In genomic region chr9:41595749-41596148, GRCm38 (mm10) we compare ENCODE assay signal across 9 mouse cellular contexts.
A peak's percentile ranks its signal among the peaks of the same experiment; 100 is the strongest.
DNase-seq lines count a peak whose midpoint lies in the region; ATAC-seq and TF ChIP-seq lines count a peak whose summit lies in the region.
"Had no signal": no experiment of that assay in that cellular context is flagged by ENCODE, and none has a peak within 500 bp of the region (broad histone marks: within the 10 kb centered on the region; RNA-seq: fewer than 3 reads in every experiment).

No protein-coding gene starts in this region.

- no peak overlapping the region for H3K4me3 ChIP-seq in heart, postnatal 0 days (ENCODE audit: low read depth, low read length)
- H3K4me3 ChIP-seq in midbrain, embryonic 15.5 days = no peak overlapping the region

- no peak for DNase-seq in frontal cortex, postnatal 25 days (ENCODE audit: low spot score in 2 of 2)
- DNase-seq in R1 (ENCODE audit: low read depth, low spot score) = peak; percentile 44
- DNase-seq in heart, postnatal 0 days (ENCODE audit: low spot score) = peak; percentile 81
- no peak for DNase-seq in urinary bladder, postnatal 10 days (ENCODE audit: low spot score)
- no peak for DNase-seq in T-cell, adult 2 months (ENCODE audit: low spot score)

- no peak for TF ChIP-seq EP300 in heart, postnatal 0 days (IDR thresholded peaks at IDR 0.05; ENCODE audit: low read depth)

- no peak for TF ChIP-seq CTCF in heart, postnatal 0 days (IDR thresholded peaks at IDR 0.05; ENCODE audit: low read depth)

- 0 out of 2 replicates have a peak, but pooled peaks cover 7% of the 10 kb centered on the region for H3K36me3 ChIP-seq in heart, postnatal 0 days (replicated peaks; ENCODE audit: control insufficient read depth, insufficient read depth, low read length)
- peaks cover 7% of the 10 kb centered on the region; the same call in 1 of the 2 replicates for H3K36me3 ChIP-seq in midbrain, embryonic 15.5 days (replicated peaks)

- H3K4me1 ChIP-seq in heart, postnatal 0 days (ENCODE audit: control insufficient read depth, insufficient read depth) = peaks cover 24% of the 10 kb centered on the region
- H3K4me1 ChIP-seq in midbrain, embryonic 15.5 days = peaks cover 82% of the 10 kb centered on the region

- H3K27me3 ChIP-seq in heart, postnatal 0 days (ENCODE audit: control insufficient read depth, insufficient read depth, low read length) = no peaks in the 10 kb centered on the region
- H3K27me3 ChIP-seq in midbrain, embryonic 15.5 days (replicated peaks) = no peaks in the 10 kb centered on the region

- 20% methylated on average over 5 of the region's 5 CpGs for WGBS in heart, postnatal 0 days
- WGBS in midbrain, embryonic 15.5 days = 13% methylated on average over 5 of the region's 5 CpGs

- ATAC-seq in frontal cortex, adult (ENCODE audit: low TSS enrichment) = 0 out of 2 replicates have a peak, but pooled peaks have one; percentile 4
- ATAC-seq in heart, postnatal 0 days (ENCODE audit: insufficient read depth, low read depth) = peak; percentile 84
- ATAC-seq in midbrain, embryonic 15.5 days (replicated peaks) = no peak
- ATAC-seq in activated CD4-positive, CD25-positive, alpha-beta regulatory T cell, adult 4 months = no peak
- ATAC-seq: inflammation-experienced regulatory T-cells, adult 6 months had no signal

- peak overlapping the region; percentile 83 for H3K27ac ChIP-seq in heart, postnatal 0 days (ENCODE audit: low read depth)
- peak overlapping the region; percentile 81 for H3K27ac ChIP-seq in midbrain, embryonic 15.5 days

- 0 out of 2 replicates have a peak overlapping the region, but pooled peaks have one; percentile 5 for H3K4me2 ChIP-seq in heart, postnatal 0 days (ENCODE audit: low read depth, low read length)
- peak overlapping the region; percentile 10; the same call in 1 of the 2 replicates for H3K4me2 ChIP-seq in midbrain, embryonic 15.5 days

- H3K9me3 ChIP-seq in heart, postnatal 0 days (replicated peaks; ENCODE audit: control insufficient read depth, low read length) = no peaks in the 10 kb centered on the region
- no peaks in the 10 kb centered on the region for H3K9me3 ChIP-seq in midbrain, embryonic 15.5 days

- no peak overlapping the region for H3K9ac ChIP-seq in heart, postnatal 0 days (replicated peaks; ENCODE audit: low read depth, low read length)
- H3K9ac ChIP-seq in midbrain, embryonic 15.5 days = no peak overlapping the region; the same call in 1 of the 2 replicates

Comparison
In these comparisons a context has a peak if more than half of its experiments do, and no peak if none do; other contexts are left out.
1. ATAC-seq: peak in frontal cortex, adult (single experiment) and heart, postnatal 0 days (single experiment); none in midbrain, embryonic 15.5 days (single experiment) and activated CD4-positive, CD25-positive, alpha-beta regulatory T cell, adult 4 months (single experiment).
2. DNase-seq: peak in R1 (single experiment) and heart, postnatal 0 days (single experiment); none in frontal cortex, postnatal 25 days (0 of 2), urinary bladder, postnatal 10 days (single experiment) and T-cell, adult 2 months (single experiment).